Mouse (Mus musculus) MEL (cell line): ENCODE data around the gene Rab11fip5. TPM values are rescaled to one million over a fixed set of nuclear protein-coding genes. Genes with fewer than 3 reads are reported as not detected.

Source experiments
- DNase-seq: peaks from one replicate; pipeline ENCODE4 v3.0.0; 2011; ENCODE audit warnings: low read depth, low spot score
- H3K27ac ChIP-seq: 2 replicates; pipeline ENCODE4 v1.5.1; 2012; ENCODE audit warnings: low read depth, mild to moderate bottlenecking, control low read depth, low read length, moderate library complexity; ENCODE audit not compliant: control insufficient read depth
- H3K27me3 ChIP-seq, 2 experiments: fragments of 150-350 bp in 1 of 2; sonication (generic) in 1 of 2; 2 replicates each; pipeline ENCODE4 v1.6.1; 2012; ENCODE audit warnings: low read length in 2 of 2, mild to moderate bottlenecking in 2 of 2, improper control_type of control experiment in 1 of 2, moderate library complexity in 1 of 2; ENCODE audit not compliant: insufficient read depth in 2 of 2, control insufficient read depth in 1 of 2
- H3K36me3 ChIP-seq, 2 experiments: 2 replicates each; pipeline ENCODE4 v1.6.1; 2012 to 2014; ENCODE audit warnings: low read length in 2 of 2, improper control_type of control experiment in 1 of 2, inconsistent platforms in 1 of 2, mild to moderate bottlenecking in 1 of 2; ENCODE audit not compliant: insufficient read depth in 2 of 2, control insufficient read depth in 1 of 2
- H3K4me1 ChIP-seq, 2 experiments: fragments of 150-350 bp in 1 of 2; sonication (generic) in 1 of 2; 2 replicates each; pipeline ENCODE4 v1.6.1; 2012; ENCODE audit warnings: low read length in 2 of 2, improper control_type of control experiment in 1 of 2, mild to moderate bottlenecking in 1 of 2; ENCODE audit not compliant: insufficient read depth in 2 of 2, control insufficient read depth in 1 of 2
- H3K4me3 ChIP-seq, 2 experiments: fragments of 150-350 bp in 1 of 2; sonication (generic) in 1 of 2; 2 replicates each; pipeline ENCODE4 v1.5.1; 2012; ENCODE audit warnings: low read depth in 2 of 2, low read length in 2 of 2, mild to moderate bottlenecking in 2 of 2, moderate library complexity in 2 of 2, control low read depth in 1 of 2, improper control_type of control experiment in 1 of 2; ENCODE audit not compliant: control insufficient read depth in 1 of 2, insufficient read depth in 1 of 2
- H3K79me2 ChIP-seq: 2 replicates; pipeline ENCODE4 v1.6.1; 2012; ENCODE audit warnings: mild to moderate bottlenecking, low read length, moderate library complexity; ENCODE audit not compliant: control insufficient read depth, poor library complexity, insufficient read depth
- H3K9ac ChIP-seq: 2 replicates; pipeline ENCODE4 v1.6.1; 2012; ENCODE audit warnings: low read depth, mild to moderate bottlenecking, control low read depth, low read length, moderate library complexity; ENCODE audit not compliant: control insufficient read depth, poor library complexity, severe bottlenecking
- H3K9me3 ChIP-seq: fragments of 150-350 bp; sonication (generic); replicated peaks from 2 replicates; pipeline ENCODE4 v1.6.1; 2012; ENCODE audit warnings: mild to moderate bottlenecking, low read length, improper control_type of control experiment, moderate library complexity; ENCODE audit not compliant: insufficient read depth
- BHLHE40 ChIP-seq: IDR thresholded peaks from 2 replicates; pipeline ENCODE4 v1.6.1; 2012; ENCODE audit warnings: low read depth, mild to moderate bottlenecking, inconsistent platforms, low read length, improper control_type of control experiment, borderline replicate concordance
- CHD2 ChIP-seq: IDR thresholded peaks from 2 replicates; pipeline ENCODE4 v1.6.1; 2011; ENCODE audit warnings: low read length, improper control_type of control experiment
- ELF1 ChIP-seq: IDR thresholded peaks from 2 replicates; pipeline ENCODE4 v1.6.1; 2014; ENCODE audit warnings: low read depth, mild to moderate bottlenecking, inconsistent platforms, low read length, improper control_type of control experiment, moderate library complexity
- EP300 ChIP-seq, 2 experiments: IDR thresholded peaks; 2 replicates each; pipeline ENCODE4 v1.6.1; 2011; ENCODE audit warnings: improper control_type of control experiment in 2 of 2, low read length in 2 of 2, low read depth in 1 of 2, mild to moderate bottlenecking in 1 of 2
- ETS1 ChIP-seq: IDR thresholded peaks from 2 replicates; pipeline ENCODE4 v1.6.1; 2012; ENCODE audit warnings: low read depth, mild to moderate bottlenecking, inconsistent platforms, low read length, improper control_type of control experiment, moderate library complexity
- GABPA ChIP-seq: IDR thresholded peaks from 2 replicates; pipeline ENCODE4 v1.6.1; 2012; ENCODE audit warnings: low read depth, mild to moderate bottlenecking, inconsistent platforms, low read length, improper control_type of control experiment, moderate library complexity
- GATA1 ChIP-seq: IDR thresholded peaks from 2 replicates; pipeline ENCODE4 v1.6.1; 2011; ENCODE audit warnings: low read depth, low read length, improper control_type of control experiment
- HCFC1 ChIP-seq: IDR thresholded peaks from 2 replicates; pipeline ENCODE4 v1.6.1; 2012; ENCODE audit warnings: low read depth, mild to moderate bottlenecking, inconsistent platforms, low read length, improper control_type of control experiment, moderate library complexity
- KAT2A ChIP-seq: conservative IDR thresholded peaks from 2 replicates; pipeline ENCODE4 v1.6.1; 2012; ENCODE audit warnings: low read depth, low read length, improper control_type of control experiment, inconsistent platforms
- MAX ChIP-seq: IDR thresholded peaks from 2 replicates; pipeline ENCODE4 v1.6.1; 2011; ENCODE audit warnings: low read length, improper control_type of control experiment
- MAZ ChIP-seq: IDR thresholded peaks from 2 replicates; pipeline ENCODE4 v1.6.1; 2012; ENCODE audit warnings: low read depth, mild to moderate bottlenecking, inconsistent platforms, low read length, improper control_type of control experiment
- MEF2A ChIP-seq: IDR thresholded peaks from 2 replicates; pipeline ENCODE4 v1.6.1; 2014; ENCODE audit warnings: low read depth, mild to moderate bottlenecking, inconsistent platforms, low read length, improper control_type of control experiment; ENCODE audit not compliant: poor library complexity, insufficient replicate concordance, severe bottlenecking; ENCODE audit errors: extremely low read depth
- MXI1 ChIP-seq: IDR thresholded peaks from 2 replicates; pipeline ENCODE4 v1.6.1; 2011; ENCODE audit warnings: mild to moderate bottlenecking, low read depth, low read length, improper control_type of control experiment
- MYB ChIP-seq: IDR thresholded peaks from 2 replicates; pipeline ENCODE4 v1.6.1; 2011; ENCODE audit warnings: mild to moderate bottlenecking, low read depth, low read length, improper control_type of control experiment
- MYC ChIP-seq: IDR thresholded peaks from 2 replicates; pipeline ENCODE4 v1.6.1; 2011; ENCODE audit warnings: low read depth, mild to moderate bottlenecking, low read length, improper control_type of control experiment, moderate library complexity
- NELFE ChIP-seq: IDR thresholded peaks from 2 replicates; pipeline ENCODE4 v1.6.1; 2011; ENCODE audit warnings: low read depth, low read length, improper control_type of control experiment
- NRF1 ChIP-seq: IDR thresholded peaks from 2 replicates; pipeline ENCODE4 v1.6.1; 2014; ENCODE audit warnings: low read depth, mild to moderate bottlenecking, inconsistent platforms, low read length, improper control_type of control experiment, moderate library complexity; ENCODE audit not compliant: poor library complexity, insufficient read depth, severe bottlenecking
- POLR2A ChIP-seq, 2 experiments: IDR thresholded peaks; 2 replicates each; pipeline ENCODE4 v1.6.1; 2011 to 2012; ENCODE audit warnings: low read length in 2 of 2, mild to moderate bottlenecking in 2 of 2, control low read depth in 1 of 2, improper control_type of control experiment in 1 of 2, low read depth in 1 of 2, moderate library complexity in 1 of 2; ENCODE audit not compliant: control insufficient read depth in 1 of 2, insufficient read depth in 1 of 2, poor library complexity in 1 of 2
- POLR2AphosphoS2 ChIP-seq: IDR thresholded peaks from 2 replicates; pipeline ENCODE4 v1.6.1; 2011; ENCODE audit warnings: low read length, improper control_type of control experiment
- RAD21 ChIP-seq: IDR thresholded peaks from 2 replicates; pipeline ENCODE4 v1.6.1; 2011; ENCODE audit warnings: mild to moderate bottlenecking, low read depth, low read length, improper control_type of control experiment
- RCOR1 ChIP-seq: IDR thresholded peaks from 2 replicates; pipeline ENCODE4 v1.6.1; 2012; ENCODE audit warnings: low read depth, mild to moderate bottlenecking, inconsistent platforms, low read length, improper control_type of control experiment
- SIN3A ChIP-seq: IDR thresholded peaks from 2 replicates; pipeline ENCODE4 v1.6.1; 2012; ENCODE audit warnings: low read length, improper control_type of control experiment, inconsistent platforms
- SMC3 ChIP-seq: IDR thresholded peaks from 2 replicates; pipeline ENCODE4 v1.6.1; 2011; ENCODE audit warnings: low read depth, low read length, improper control_type of control experiment
- TBP ChIP-seq: IDR thresholded peaks from 2 replicates; pipeline ENCODE4 v1.8.0; 2011; ENCODE audit warnings: low read depth, low read length, improper control_type of control experiment
- UBTF ChIP-seq: IDR thresholded peaks from 2 replicates; pipeline ENCODE4 v1.6.1; 2012; ENCODE audit warnings: low read depth, mild to moderate bottlenecking, inconsistent platforms, low read length, improper control_type of control experiment, moderate library complexity, borderline replicate concordance; ENCODE audit not compliant: insufficient read depth
- USF1 ChIP-seq: IDR thresholded peaks from 2 replicates; pipeline ENCODE4 v1.6.1; 2014; ENCODE audit warnings: low read depth, mild to moderate bottlenecking, inconsistent platforms, low read length, improper control_type of control experiment, moderate library complexity
- ZC3H11A ChIP-seq: IDR thresholded peaks from 2 replicates; pipeline ENCODE4 v1.6.1; 2012; ENCODE audit warnings: low read depth, mild to moderate bottlenecking, inconsistent platforms, low read length, improper control_type of control experiment
- ZNF384 ChIP-seq: IDR thresholded peaks from 2 replicates; pipeline ENCODE4 v1.6.1; 2012; ENCODE audit warnings: low read depth, mild to moderate bottlenecking, inconsistent platforms, low read length, improper control_type of control experiment
- polyA plus RNA-seq, 2 experiments: library from polyadenylated mRNA; stranded (reverse) in 1 of 2; unstranded in 1 of 2; fragments of >175 nt in 1 of 2; fragments of >200 nt in 1 of 2; gene quantifications; 2 replicates each; pipeline versions ENCODE4 v1.2.1 to v1.2.4; 2012; ENCODE audit warnings: low replicate concordance in 2 of 2, low read depth in 1 of 2; ENCODE audit not compliant: insufficient read length in 2 of 2, insufficient read depth in 1 of 2, missing spikeins in 1 of 2
- total RNA-seq: library from RNA; depleted of rRNA; stranded (reverse); fragments of 300-350 nt; gene quantifications from 2 replicates; pipeline ENCODE4 v1.2.3, GENCODE M21; 2012

Gene Rab11fip5
- total and polyA plus RNA-seq, 3 experiments: 3.3 to 8.5 TPM; not detected in 1

GRCm38 (mm10) chr6:85333732-85334131 is 40.7 kb downstream of the Rab11fip5 start:
- peak; percentile 89 for DNase-seq
- H3K9ac ChIP-seq: peak overlapping the region; percentile 62
- H3K27me3 ChIP-seq: no peaks in the 10 kb centered on the region
- no peaks in the 10 kb centered on the region for H3K9me3 ChIP-seq
- peak overlapping the region; percentile 73 to 92 for H3K4me3 ChIP-seq
- TF ChIP-seq MAX (no peak), ELF1 (peak; percentile 81), MXI1 (no peak; the same call in 1 of the 2 replicates), RCOR1 (peak; percentile 46; the same call in 1 of the 2 replicates), TBP (peak; percentile 49), EP300 (IDR thresholded peaks at IDR 0.05; ENCODE audit: low read depth in 1 of 2, low read length in 2 of 2) (peak in 1 of 2 experiments; percentile 35; a peak in 1 of 4 replicates), NELFE (peak; percentile 33; the same call in 1 of the 2 replicates), MYC (0 out of 2 replicates have a peak, but pooled peaks have one; percentile 36)
- TF ChIP-seq, all 39 proteins: peak for 6
- H3K27ac ChIP-seq: peak overlapping the region; percentile 86
- peaks cover 0 to 8% of the 10 kb centered on the region in 2 experiments; a peak in 2 of 4 replicates for H3K36me3 ChIP-seq
- peaks cover 2 to 15% of the 10 kb centered on the region in 2 experiments; a peak in 3 of 4 replicates for H3K4me1 ChIP-seq
- peaks cover 2% of the 10 kb centered on the region; the same call in 1 of the 2 replicates for H3K79me2 ChIP-seq

- peaks cover 0 to 8% of the 10 kb centered on the region in 2 experiments; a peak in 2 of 4 replicates for H3K36me3 ChIP-seq
- peaks cover 2 to 15% of the 10 kb centered on the region in 2 experiments; a peak in 3 of 4 replicates for H3K4me1 ChIP-seq
- H3K27me3 ChIP-seq: no peaks in the 10 kb centered on the region
- H3K79me2 ChIP-seq: peaks cover 2% of the 10 kb centered on the region; the same call in 1 of the 2 replicates
- peak within 1 kb of the TSS; percentile 85 for H3K9ac ChIP-seq
- peak within 1 kb of the TSS; percentile 86 for H3K27ac ChIP-seq
- H3K4me3 ChIP-seq: peak within 1 kb of the TSS; percentile 73 to 92
- peak; percentile 96 for DNase-seq
- H3K9me3 ChIP-seq: no peaks in the 10 kb centered on the region
- no peak for TF ChIP-seq ETS1
- peak; percentile 9; the same call in 1 of the 2 replicates for TF ChIP-seq MYC
- no peak for TF ChIP-seq MEF2A
- peak; percentile 95 for TF ChIP-seq HCFC1
- peak; percentile 58; the same call in 1 of the 2 replicates for TF ChIP-seq MAZ
- TF ChIP-seq GATA1: no peak
- no peak for TF ChIP-seq ZNF384
- TF ChIP-seq ZC3H11A: no peak
- peak; percentile 37 to 76 for TF ChIP-seq POLR2A (IDR thresholded peaks at IDR 0.05; ENCODE audit: control insufficient read depth in 1 of 2, insufficient read depth in 1 of 2, low read depth in 1 of 2, low read length in 2 of 2, poor library complexity in 1 of 2)
- TF ChIP-seq SIN3A: peak; percentile 82
- peak; percentile 77 for TF ChIP-seq ELF1
- peak; percentile 86 for TF ChIP-seq KAT2A
- TF ChIP-seq MAX: peak; percentile 49; the same call in 1 of the 2 replicates
- no peak for TF ChIP-seq USF1
- TF ChIP-seq GABPA: no peak
- peak; percentile 66; the same call in 1 of the 2 replicates for TF ChIP-seq CHD2
- 0 out of 2 replicates have a peak, but pooled peaks have one; percentile 41 for TF ChIP-seq UBTF
- TF ChIP-seq NELFE: peak; percentile 77
- TF ChIP-seq RAD21: no peak
- 0 out of 2 replicates have a peak, but pooled peaks have one; percentile 14 for TF ChIP-seq MYB
- no peak for TF ChIP-seq BHLHE40
- no peak for TF ChIP-seq SMC3
- TF ChIP-seq POLR2AphosphoS2: peak; percentile 69
- TF ChIP-seq TBP: no peak; the same call in 1 of the 2 replicates
- peak; percentile 64 for TF ChIP-seq NRF1
Measured at GRCm38 (mm10) chr6:85333000-85333669, 41.3 kb downstream of the Rab11fip5 start, which contains the start of gene Sfxn5. Gene Sfxn5, minus strand, starts transcription at chr6:85333422.
